Mouse (Mus musculus): ENCODE measurements around the gene Camkmt. TPM values are rescaled to one million over a fixed set of nuclear protein-coding genes. Genes with fewer than 3 reads are reported as not detected.

Gene Camkmt
- total and polyA plus RNA-seq, 3 experiments: 1.6 to 5.9 TPM; not detected in 1

DNA sequence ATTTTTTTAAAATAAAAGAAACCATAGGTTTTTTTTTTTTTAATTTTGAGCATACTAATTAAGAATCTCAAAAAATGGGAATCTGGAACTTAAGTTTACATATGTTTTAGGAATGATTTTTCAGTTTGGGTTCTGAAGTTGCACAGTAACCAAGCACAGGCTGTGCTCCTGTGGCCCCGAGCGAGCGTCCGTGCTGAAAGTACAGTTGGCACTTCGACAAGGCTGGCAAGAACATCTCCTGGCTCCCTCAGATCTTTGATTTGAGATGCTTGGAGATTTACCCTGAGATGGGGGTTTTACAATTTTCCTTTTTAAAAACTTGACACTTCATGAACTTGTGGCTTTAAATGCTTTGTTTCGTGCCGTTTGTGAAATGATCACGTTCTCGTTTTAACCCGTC is 218.7 kb downstream of the Camkmt start:
- Histone ChIP-seq H3K36me3 (ENCODE audit: control insufficient read depth in 1 of 2, insufficient read depth in 2 of 2, low read length in 2 of 2) (no peaks in the 10 kb centered on the region), H3K79me2 (ENCODE audit: control insufficient read depth, insufficient read depth, low read length, poor library complexity) (no peaks in the 10 kb centered on the region), H3K27ac (ENCODE audit: control insufficient read depth, low read depth, low read length) (no peak overlapping the region), H3K9me3 (replicated peaks; ENCODE audit: insufficient read depth, low read length) (no peaks in the 10 kb centered on the region), H3K9ac (ENCODE audit: control insufficient read depth, low read depth, low read length, poor library complexity, severe bottlenecking) (no peak overlapping the region), H3K4me3 (ENCODE audit: control insufficient read depth in 1 of 2, insufficient read depth in 1 of 2, low read depth in 2 of 2, low read length in 2 of 2) (no peak overlapping the region), H3K27me3 (ENCODE audit: control insufficient read depth in 1 of 2, insufficient read depth in 2 of 2, low read length in 2 of 2) (peaks cover 0 to 2% of the 10 kb centered on the region in 2 experiments; a peak in 2 of 4 replicates), H3K4me1 (ENCODE audit: control insufficient read depth in 1 of 2, insufficient read depth in 2 of 2, low read length in 2 of 2) (no peaks in the 10 kb centered on the region)
- no peak for TF ChIP-seq CHD2 (IDR thresholded peaks at IDR 0.05; ENCODE audit: low read length)
- no peak for TF ChIP-seq ZC3H11A (IDR thresholded peaks at IDR 0.05; ENCODE audit: low read depth, low read length)
- TF ChIP-seq POLR2AphosphoS5 (IDR thresholded peaks at IDR 0.05; ENCODE audit: borderline replicate concordance, low read depth, low read length): no peak
- TF ChIP-seq SIN3A (IDR thresholded peaks at IDR 0.05; ENCODE audit: low read length): no peak
- no peak for TF ChIP-seq JUND (IDR thresholded peaks at IDR 0.05; ENCODE audit: low read depth, low read length)
- no peak for TF ChIP-seq ZNF384 (IDR thresholded peaks at IDR 0.05; ENCODE audit: low read depth, low read length)
- TF ChIP-seq MYB (IDR thresholded peaks at IDR 0.05; ENCODE audit: low read depth, low read length): no peak
- no peak for TF ChIP-seq MYC (IDR thresholded peaks at IDR 0.05; ENCODE audit: low read depth, low read length)
- TF ChIP-seq MAFK (IDR thresholded peaks at IDR 0.05; ENCODE audit: borderline replicate concordance, low read depth, low read length): no peak
- no peak for DNase-seq (ENCODE audit: low read depth, low spot score)

DNA sequence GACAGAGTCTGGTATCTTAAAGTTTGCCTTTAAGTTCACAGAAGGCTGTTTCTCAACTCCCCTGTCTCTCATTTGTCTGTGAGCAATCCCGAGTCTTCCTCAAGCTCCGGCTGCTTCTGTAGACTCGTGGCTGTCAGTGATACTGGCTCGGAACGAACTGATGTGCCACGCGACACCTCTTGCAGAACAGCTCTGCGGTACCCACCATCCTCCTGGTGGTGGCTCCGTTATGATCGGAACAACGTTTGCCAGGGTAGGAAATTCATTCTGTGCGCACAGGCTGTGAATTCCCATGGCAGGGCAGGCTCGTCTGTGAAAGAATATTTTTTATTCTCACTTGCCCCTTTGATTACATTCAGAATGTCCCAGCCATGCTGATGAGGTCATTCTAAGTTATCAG is 221.0 kb downstream of the Camkmt start:
- Histone ChIP-seq H3K79me2 (ENCODE audit: control insufficient read depth, insufficient read depth, low read length, poor library complexity) (no peaks in the 10 kb centered on the region), H3K27ac (ENCODE audit: control insufficient read depth, low read depth, low read length) (no peak overlapping the region), H3K36me3 (ENCODE audit: control insufficient read depth in 1 of 2, insufficient read depth in 2 of 2, low read length in 2 of 2) (no peaks in the 10 kb centered on the region), H3K27me3 (ENCODE audit: control insufficient read depth in 1 of 2, insufficient read depth in 2 of 2, low read length in 2 of 2) (peaks cover 0 to 2% of the 10 kb centered on the region in 2 experiments; a peak in 2 of 4 replicates), H3K9me3 (replicated peaks; ENCODE audit: insufficient read depth, low read length) (no peaks in the 10 kb centered on the region), H3K4me3 (ENCODE audit: control insufficient read depth in 1 of 2, insufficient read depth in 1 of 2, low read depth in 2 of 2, low read length in 2 of 2) (no peak overlapping the region), H3K9ac (ENCODE audit: control insufficient read depth, low read depth, low read length, poor library complexity, severe bottlenecking) (no peak overlapping the region), H3K4me1 (ENCODE audit: control insufficient read depth in 1 of 2, insufficient read depth in 2 of 2, low read length in 2 of 2) (no peaks in the 10 kb centered on the region)
- TF ChIP-seq GABPA (IDR thresholded peaks at IDR 0.05; ENCODE audit: low read depth, low read length) (no peak), RCOR1 (IDR thresholded peaks at IDR 0.05; ENCODE audit: low read depth, low read length) (no peak), TBP (IDR thresholded peaks at IDR 0.05; ENCODE audit: low read depth, low read length) (no peak), USF2 (IDR thresholded peaks at IDR 0.05; ENCODE audit: borderline replicate concordance in 1 of 2, insufficient read depth in 1 of 2, low read depth in 1 of 2, low read length in 2 of 2) (no peak), MXI1 (IDR thresholded peaks at IDR 0.05; ENCODE audit: low read depth, low read length) (no peak), MEF2A (IDR thresholded peaks at IDR 0.05; ENCODE audit: extremely low read depth, insufficient replicate concordance, low read depth, low read length, poor library complexity, severe bottlenecking) (no peak)
- DNase-seq (ENCODE audit: low read depth, low spot score): no peak

DNA sequence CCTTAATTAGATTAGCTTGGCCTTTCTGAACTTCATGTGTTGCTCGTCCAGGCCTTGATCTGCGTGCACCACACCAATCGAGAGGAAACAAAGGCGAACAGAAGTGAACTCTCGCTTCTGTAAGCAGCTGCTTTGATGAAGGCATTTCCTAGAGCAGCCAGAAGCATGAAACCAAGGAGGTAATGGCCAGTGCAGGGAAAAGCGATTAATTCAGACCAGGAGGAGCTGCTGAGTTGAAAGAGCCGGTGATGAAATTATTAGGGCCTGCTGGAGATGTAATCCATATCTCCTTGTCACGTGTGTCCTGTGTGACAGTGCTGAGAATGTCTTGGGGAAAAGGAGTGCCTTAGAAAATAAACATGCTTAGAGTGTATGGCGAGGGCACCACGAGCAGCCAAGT is 228.0 kb downstream of the Camkmt start:
- no peak overlapping the region for H3K27ac ChIP-seq (ENCODE audit: control insufficient read depth, low read depth, low read length)
- no peak overlapping the region for H3K9ac ChIP-seq (ENCODE audit: control insufficient read depth, low read depth, low read length, poor library complexity, severe bottlenecking)
- H3K4me3 ChIP-seq (ENCODE audit: control insufficient read depth in 1 of 2, insufficient read depth in 1 of 2, low read depth in 2 of 2, low read length in 2 of 2): no peak overlapping the region
- DNase-seq (ENCODE audit: low read depth, low spot score): no peak
- H3K27me3 ChIP-seq (ENCODE audit: control insufficient read depth in 1 of 2, insufficient read depth in 2 of 2, low read length in 2 of 2): peaks cover 0 to 2% of the 10 kb centered on the region in 2 experiments; a peak in 1 of 4 replicates
- TF ChIP-seq ZKSCAN1 (IDR thresholded peaks at IDR 0.05; ENCODE audit: low read depth, low read length) (no peak), GABPA (IDR thresholded peaks at IDR 0.05; ENCODE audit: low read depth, low read length) (no peak), POLR2A (IDR thresholded peaks at IDR 0.05; ENCODE audit: control insufficient read depth in 1 of 2, insufficient read depth in 1 of 2, low read depth in 1 of 2, low read length in 2 of 2, poor library complexity in 1 of 2) (no peak), EP300 (IDR thresholded peaks at IDR 0.05; ENCODE audit: low read depth in 1 of 2, low read length in 2 of 2) (no peak), SMC3 (IDR thresholded peaks at IDR 0.05; ENCODE audit: low read depth, low read length) (no peak), ZC3H11A (IDR thresholded peaks at IDR 0.05; ENCODE audit: low read depth, low read length) (no peak), ZNF384 (IDR thresholded peaks at IDR 0.05; ENCODE audit: low read depth, low read length) (no peak), UBTF (IDR thresholded peaks at IDR 0.05; ENCODE audit: borderline replicate concordance, insufficient read depth, low read depth, low read length) (no peak), RAD21 (IDR thresholded peaks at IDR 0.05; ENCODE audit: low read depth, low read length) (no peak), GATA1 (IDR thresholded peaks at IDR 0.05; ENCODE audit: low read depth, low read length) (no peak), POLR2AphosphoS5 (IDR thresholded peaks at IDR 0.05; ENCODE audit: borderline replicate concordance, low read depth, low read length) (no peak), USF2 (IDR thresholded peaks at IDR 0.05; ENCODE audit: borderline replicate concordance in 1 of 2, insufficient read depth in 1 of 2, low read depth in 1 of 2, low read length in 2 of 2) (no peak)
- H3K79me2 ChIP-seq (ENCODE audit: control insufficient read depth, insufficient read depth, low read length, poor library complexity): no peaks in the 10 kb centered on the region
- H3K4me1 ChIP-seq (ENCODE audit: control insufficient read depth in 1 of 2, insufficient read depth in 2 of 2, low read length in 2 of 2): no peaks in the 10 kb centered on the region
- H3K9me3 ChIP-seq (replicated peaks; ENCODE audit: insufficient read depth, low read length): no peaks in the 10 kb centered on the region
- no peaks in the 10 kb centered on the region for H3K36me3 ChIP-seq (ENCODE audit: control insufficient read depth in 1 of 2, insufficient read depth in 2 of 2, low read length in 2 of 2)
